Mouse (Mus musculus) myocyte (in vitro differentiated cells): ENCODE data around the gene Gm20388. TPM values are rescaled to one million over a fixed set of nuclear protein-coding genes. Genes with fewer than 3 reads are reported as not detected.
A peak's percentile ranks its signal among the peaks of the same experiment; 100 is the strongest.

Source experiments
- H3K27me3 ChIP-seq: one replicate; pipeline ENCODE4 v1.6.1; 2011; ENCODE audit not compliant: control insufficient read depth, insufficient read depth, insufficient read length
- H3K36me3 ChIP-seq: one replicate; pipeline ENCODE4 v1.6.1; 2011; ENCODE audit not compliant: control insufficient read depth, insufficient read depth
- H3K4me2 ChIP-seq: one replicate; pipeline ENCODE4 v1.6.1; 2011; ENCODE audit warnings: low read depth, control low read depth
- H3K4me3 ChIP-seq: one replicate; pipeline ENCODE4 v1.5.1; 2011; ENCODE audit warnings: mild to moderate bottlenecking, control low read depth, moderate library complexity
- H3K79me2 ChIP-seq: one replicate; pipeline ENCODE4 v1.6.1; 2011; ENCODE audit not compliant: control insufficient read depth, insufficient read depth
- H3ac ChIP-seq: one replicate; pipeline ENCODE4 v1.6.1; 2011; ENCODE audit not compliant: control insufficient read depth, insufficient read length
- CEBPB ChIP-seq: IDR thresholded peaks from 2 replicates; pipeline ENCODE4 v1.6.1; 2011; ENCODE audit warnings: mild to moderate bottlenecking, moderate library complexity; ENCODE audit not compliant: poor library complexity, insufficient read depth, severe bottlenecking
- E2F4 ChIP-seq: IDR thresholded peaks from one replicate; pipeline ENCODE4 v1.6.1; 2011; ENCODE audit warnings: mild to moderate bottlenecking, control low read depth, moderate library complexity; ENCODE audit not compliant: insufficient read depth
- MAX ChIP-seq: IDR thresholded peaks from one replicate; pipeline ENCODE4 v1.6.1; 2011; ENCODE audit warnings: low read depth, mild to moderate bottlenecking, control low read depth
- MYOD1 ChIP-seq, 3 experiments: IDR thresholded peaks; one replicate each; pipeline ENCODE4 v1.6.1; 2011; ENCODE audit warnings: control low read depth in 2 of 3, low read depth in 2 of 3, mild to moderate bottlenecking in 2 of 3, moderate library complexity in 1 of 3; ENCODE audit not compliant: insufficient read length in 2 of 3, control insufficient read depth in 1 of 3
- MYOG ChIP-seq, 3 experiments: IDR thresholded peaks; one replicate each; pipeline ENCODE4 v1.6.1; 2011; ENCODE audit warnings: control low read depth in 2 of 3, low read depth in 2 of 3, mild to moderate bottlenecking in 2 of 3; ENCODE audit not compliant: insufficient read length in 2 of 3, control insufficient read depth in 1 of 3, insufficient read depth in 1 of 3
- POLR2A ChIP-seq: IDR thresholded peaks from one replicate; pipeline ENCODE4 v1.6.1; 2011; ENCODE audit warnings: low read depth, mild to moderate bottlenecking, control low read depth, moderate library complexity; ENCODE audit not compliant: insufficient read length
- POLR2AphosphoS2 ChIP-seq: IDR thresholded peaks from one replicate; pipeline ENCODE4 v1.6.1; 2011; ENCODE audit warnings: low read depth, control low read depth; ENCODE audit not compliant: insufficient read length
- REST ChIP-seq: IDR thresholded peaks from one replicate; pipeline ENCODE4 v1.6.1; 2011; ENCODE audit warnings: mild to moderate bottlenecking, control low read depth, moderate library complexity; ENCODE audit not compliant: insufficient read depth, insufficient read length
- SRF ChIP-seq: IDR thresholded peaks from one replicate; pipeline ENCODE4 v1.6.1; 2011; ENCODE audit warnings: low read depth; ENCODE audit not compliant: control insufficient read depth, insufficient read length
- TCF12 ChIP-seq: IDR thresholded peaks from one replicate; pipeline ENCODE4 v1.6.1; 2011; ENCODE audit warnings: mild to moderate bottlenecking, control low read depth; ENCODE audit not compliant: poor library complexity, insufficient read depth, severe bottlenecking
- TCF3 ChIP-seq: IDR thresholded peaks from one replicate; pipeline ENCODE4 v1.6.1; 2011; ENCODE audit warnings: low read depth, control low read depth; ENCODE audit not compliant: insufficient read length
- USF1 ChIP-seq: IDR thresholded peaks from one replicate; pipeline ENCODE4 v1.6.1; 2011; ENCODE audit warnings: low read depth, mild to moderate bottlenecking, control low read depth, moderate library complexity
- polyA plus RNA-seq: library from polyadenylated mRNA; unstranded; fragments of >200 nt; fragmentation: generic; extraction: Trizol; gene quantifications from one replicate; pipeline ENCODE4 v1.2.1, GENCODE M21; 2012; ENCODE audit warnings: missing spikeins

The Gm20388 gene
- polyA plus RNA-seq, 1 experiment = 15.3 TPM

DNA sequence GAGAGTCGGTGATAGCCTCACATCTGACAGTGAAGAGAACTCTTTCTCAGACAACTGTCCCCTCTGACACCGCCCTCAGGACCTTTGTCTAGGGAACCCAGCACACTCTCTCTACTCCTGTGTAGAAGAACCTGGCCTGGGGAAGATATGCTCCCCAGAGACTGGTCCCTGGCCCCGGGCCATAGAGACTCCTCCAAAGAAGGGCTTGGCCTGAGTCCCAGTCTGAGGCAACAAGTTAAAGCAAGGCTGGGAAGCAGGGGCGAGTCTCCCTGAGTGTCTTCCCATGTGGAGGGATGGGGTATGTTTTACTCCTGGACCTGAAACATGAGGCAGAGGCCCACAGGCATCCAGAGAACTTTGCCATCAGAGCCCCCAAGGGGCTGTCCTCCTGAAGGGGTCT lies 2935.0 kb downstream of the Gm20388 start:
- H3K79me2 ChIP-seq = peaks cover 12% of the 10 kb centered on the region
- no peaks in the 10 kb centered on the region for H3K36me3 ChIP-seq
- peak overlapping the region; percentile 12 for H3K4me2 ChIP-seq
- H3K27me3 ChIP-seq = no peaks in the 10 kb centered on the region
- no peak overlapping the region for H3K4me3 ChIP-seq
- TF ChIP-seq POLR2AphosphoS2 (no peak), TCF12 (no peak), POLR2A (no peak), TCF3 (no peak), SRF (no peak), USF1 (no peak), REST (no peak), MAX (no peak), E2F4 (no peak), MYOD1 (IDR thresholded peaks at IDR 0.05; ENCODE audit: control insufficient read depth in 1 of 3, insufficient read length in 2 of 3, low read depth in 2 of 3) (no peak), MYOG (IDR thresholded peaks at IDR 0.05; ENCODE audit: control insufficient read depth in 1 of 3, insufficient read depth in 1 of 3, insufficient read length in 2 of 3, low read depth in 2 of 3) (no peak)
- no peak overlapping the region for H3ac ChIP-seq

DNA sequence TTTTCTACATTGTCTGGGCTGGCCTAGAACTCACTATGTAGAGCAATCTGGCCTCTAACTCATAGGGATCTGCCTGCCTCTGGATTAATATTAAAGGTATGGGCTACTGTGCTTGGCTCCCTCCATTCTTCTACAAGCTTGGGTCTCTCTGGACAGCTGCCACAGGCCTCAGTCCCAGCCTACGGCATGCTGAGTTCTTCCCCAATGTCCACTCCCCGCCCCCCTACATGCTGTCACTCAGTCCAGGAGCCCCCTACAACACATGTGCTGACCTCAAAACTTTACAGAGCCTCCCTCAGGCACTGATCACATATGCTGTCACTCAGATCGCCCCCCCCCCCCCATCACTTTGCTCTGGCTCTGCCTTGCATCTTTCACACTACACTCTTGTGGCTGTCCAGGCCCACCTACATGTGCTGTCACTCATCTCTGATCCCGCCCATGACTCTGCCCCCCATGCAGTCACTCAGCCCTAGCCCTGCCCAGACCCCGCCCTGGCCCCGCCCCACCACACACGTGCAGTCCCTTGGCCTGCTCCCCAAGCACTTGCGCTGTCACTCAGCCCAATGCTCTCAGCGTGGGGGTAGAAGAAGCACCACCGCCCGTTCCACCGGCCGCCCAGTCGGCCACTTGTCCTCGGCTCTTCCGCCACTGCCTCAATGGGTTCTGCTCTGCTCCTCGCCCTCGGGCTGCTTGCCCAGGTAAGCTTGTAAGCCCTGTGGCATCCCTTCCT lies 2937.4 kb downstream of the Gm20388 start, which contains the start of gene Cdh15:
TSS of gene Cdh15 (plus strand) at position 138 of the 733 bp plus-strand sequence.
- peaks cover 23% of the 10 kb centered on the region for H3K79me2 ChIP-seq
- no peaks in the 10 kb centered on the region for H3K27me3 ChIP-seq
- peak within 1 kb of the TSS; percentile 49 for H3ac ChIP-seq
- H3K36me3 ChIP-seq = no peaks in the 10 kb centered on the region
- peak; percentile 97 for TF ChIP-seq POLR2A
- TF ChIP-seq TCF12 = peak; percentile 91
- TF ChIP-seq SRF = peak; percentile 25
- peak in 2 of 3 experiments; percentile 76 to 91 for TF ChIP-seq MYOG (IDR thresholded peaks at IDR 0.05; ENCODE audit: control insufficient read depth in 1 of 3, insufficient read depth in 1 of 3, insufficient read length in 2 of 3, low read depth in 2 of 3)
- peak; percentile 97 for TF ChIP-seq TCF3
- no peak for TF ChIP-seq E2F4
- TF ChIP-seq POLR2AphosphoS2 = peak; percentile 97
- no peak for TF ChIP-seq CEBPB
- TF ChIP-seq MAX = no peak
- TF ChIP-seq MYOD1 (IDR thresholded peaks at IDR 0.05; ENCODE audit: control insufficient read depth in 1 of 3, insufficient read length in 2 of 3, low read depth in 2 of 3) = peak; percentile 78 to 100 (median 100)
- TF ChIP-seq REST = no peak
- no peak for TF ChIP-seq USF1
- H3K4me3 ChIP-seq = peak within 1 kb of the TSS; percentile 95
- peak within 1 kb of the TSS; percentile 99 for H3K4me2 ChIP-seq

- no peaks in the 10 kb centered on the region for H3K27me3 ChIP-seq
- peaks cover 36% of the 10 kb centered on the region for H3K79me2 ChIP-seq
- H3K4me2 ChIP-seq = peak overlapping the region; percentile 99
- H3ac ChIP-seq = peak overlapping the region; percentile 49
- H3K4me3 ChIP-seq = peak overlapping the region; percentile 95
- TF ChIP-seq SRF (no peak), MAX (no peak), POLR2A (peak; percentile 68), MYOG (IDR thresholded peaks at IDR 0.05; ENCODE audit: control insufficient read depth in 1 of 3, insufficient read depth in 1 of 3, insufficient read length in 2 of 3, low read depth in 2 of 3) (peak; percentile 53 to 93 (median 90)), USF1 (no peak), TCF12 (peak; percentile 61), TCF3 (peak; percentile 77), MYOD1 (IDR thresholded peaks at IDR 0.05; ENCODE audit: control insufficient read depth in 1 of 3, insufficient read length in 2 of 3, low read depth in 2 of 3) (peak in 2 of 3 experiments; percentile 91 to 93), E2F4 (no peak), CEBPB (0 out of 2 replicates have a peak, but pooled peaks have one; percentile 14), REST (peak; percentile 9), POLR2AphosphoS2 (peak; percentile 94)
- H3K36me3 ChIP-seq = peaks cover 7% of the 10 kb centered on the region
These were observed 2938.7 kb downstream of the Gm20388 start for GRCm38 (mm10) chr8:122849152-122849910.

- H3K79me2 ChIP-seq = peaks cover 48% of the 10 kb centered on the region
- TF ChIP-seq CEBPB (no peak), USF1 (no peak), TCF12 (peak; percentile 97), MAX (no peak), E2F4 (no peak), TCF3 (peak; percentile 100), REST (no peak), POLR2AphosphoS2 (peak; percentile 96), MYOD1 (IDR thresholded peaks at IDR 0.05; ENCODE audit: control insufficient read depth in 1 of 3, insufficient read length in 2 of 3, low read depth in 2 of 3) (peak; percentile 99 to 100 (median 100)), MYOG (IDR thresholded peaks at IDR 0.05; ENCODE audit: control insufficient read depth in 1 of 3, insufficient read depth in 1 of 3, insufficient read length in 2 of 3, low read depth in 2 of 3) (peak; percentile 99 to 100 (median 99)), SRF (peak; percentile 73), POLR2A (peak; percentile 96)
- no peaks in the 10 kb centered on the region for H3K27me3 ChIP-seq
- H3K4me3 ChIP-seq = peak overlapping the region; percentile 95
- H3ac ChIP-seq = no peak overlapping the region
- H3K4me2 ChIP-seq = peak overlapping the region; percentile 99
- H3K36me3 ChIP-seq = peaks cover 20% of the 10 kb centered on the region
These were observed 2940.1 kb downstream of the Gm20388 start for GRCm38 (mm10) chr8:122850641-122851240.
